In genomic region chr9:89874434-89874833, GRCm38 (mm10) we compare ENCODE assay signal across 12 mouse cellular contexts. TPM values are rescaled to one million over a fixed set of nuclear protein-coding genes. Genes with fewer than 3 reads are reported as not detected.
A peak's percentile ranks its signal among the peaks of the same experiment; 100 is the strongest.
DNase-seq lines count a peak whose midpoint lies in the region; ATAC-seq and TF ChIP-seq lines count a peak whose summit lies in the region.
"Had no signal": no experiment of that assay in that cellular context is flagged by ENCODE, and none has a peak within 500 bp of the region (broad histone marks: within the 10 kb centered on the region; RNA-seq: fewer than 3 reads in every experiment).

No protein-coding gene starts in this region.

- intact Hi-C loops in heart, postnatal 10 days (cut with DNase I) = no loop called here

- no peak for TF ChIP-seq POLR2A in myocyte (IDR thresholded peaks at IDR 0.05; ENCODE audit: insufficient read length, low read depth)

- H3K4me1 ChIP-seq in heart, embryonic 11.5 days (ENCODE audit: control insufficient read depth, insufficient read depth, low read length) = no peaks in the 10 kb centered on the region

- no peak overlapping the region for H3ac ChIP-seq in myocyte (ENCODE audit: control insufficient read depth, insufficient read length)

- H3K4me2 ChIP-seq in heart, embryonic 11.5 days = no peak overlapping the region
- peak overlapping the region; percentile 73 for H3K4me2 ChIP-seq in myocyte (ENCODE audit: low read depth)

- no peaks in the 10 kb centered on the region for H3K79me2 ChIP-seq in myocyte (ENCODE audit: control insufficient read depth, insufficient read depth)

- ATAC-seq in heart, embryonic 11.5 days (replicated peaks; ENCODE audit: insufficient number of reproducible peaks, low FRiP score, low TSS enrichment) = no peak
- ATAC-seq in CD4-positive, CD25-positive, alpha-beta regulatory T cell, adult 4 months = peak; percentile 72

- no peak overlapping the region for H3K9ac ChIP-seq in heart, embryonic 11.5 days (ENCODE audit: low read depth, low read length)

- no peaks in the 10 kb centered on the region for H3K36me3 ChIP-seq in heart, embryonic 11.5 days (ENCODE audit: control insufficient read depth, insufficient read depth, low read length)
- no peaks in the 10 kb centered on the region for H3K36me3 ChIP-seq in myocyte (ENCODE audit: control insufficient read depth, insufficient read depth)

- H3K9me3 ChIP-seq in heart, embryonic 11.5 days (replicated peaks; ENCODE audit: control insufficient read depth, low read length) = peaks cover 5% of the 10 kb centered on the region; the same call in 1 of the 2 replicates

- peak; percentile 3 to 13 for DNase-seq in heart, postnatal 10 days
- peak; percentile 37 for DNase-seq in c-Kit-positive CD71-negative TER-119-negative erythroid progenitor cells, embryonic 14.5 days (ENCODE audit: low read depth)
- DNase-seq in frontal cortex, postnatal 14 days (ENCODE audit: low spot score in 2 of 2) = no peak
- no peak for DNase-seq in layer of hippocampus, postnatal 10 days (ENCODE audit: low spot score in 2 of 2)
- no peak for DNase-seq in cerebellum, adult 8-10 months
- DNase-seq: heart, postnatal 4 days; kidney, postnatal 10 days had no signal

- H3K4me3 ChIP-seq in heart, embryonic 11.5 days (ENCODE audit: low read depth, low read length) = no peak overlapping the region
- no peak overlapping the region for H3K4me3 ChIP-seq in myocyte
- H3K4me3 ChIP-seq: megakaryocyte, embryonic 14.5 days had no signal

- peaks cover 39% of the 10 kb centered on the region for H3K27me3 ChIP-seq in heart, embryonic 11.5 days (ENCODE audit: control insufficient read depth, insufficient read depth, low read length)
- H3K27me3 ChIP-seq in myocyte (ENCODE audit: control insufficient read depth, insufficient read depth, insufficient read length) = no peaks in the 10 kb centered on the region

- no peak overlapping the region for H3K27ac ChIP-seq in heart, embryonic 11.5 days (ENCODE audit: low read depth, low read length)

- WGBS in heart, embryonic 11.5 days (ENCODE audit: insufficient replicate concordance) = 55% methylated on average over 7 of the region's 7 CpGs

TF ChIP-seq in myocyte, 11 proteins besides CTCF, POLR2A, EP300 and RAD21:
- no peak for TF ChIP-seq CEBPB (IDR thresholded peaks at IDR 0.05; ENCODE audit: insufficient read depth, poor library complexity, severe bottlenecking)
- TF ChIP-seq SRF (IDR thresholded peaks at IDR 0.05; ENCODE audit: control insufficient read depth, insufficient read length, low read depth) = no peak

RNA-seq across cellular contexts. Expression of gene Rasgrf1, which starts 35.3 kb away (rescaled TPM):
- not detected for total RNA-seq in heart, postnatal 10 days (2021)
- polyA plus RNA-seq in heart, embryonic 11.5 days (2014; fragmentation: Nextera tagmentation; extraction: Ambion mirVana) = 0.10 and 0.19 TPM in 2 replicates
- polyA plus RNA-seq in CD4-positive, CD25-positive, alpha-beta regulatory T cell, adult 4 months (2017; shearing (Covaris generic)) = under 1 TPM; 0.28 to 0.95 TPM
- not detected for polyA plus RNA-seq in myocyte (2012; fragmentation: generic; extraction: Trizol)
- total RNA-seq in layer of hippocampus, postnatal 10 days (2021) = 100 to 1,000 TPM; 153 to 156 TPM
- total RNA-seq: heart, postnatal 4 days had no signal
- polyA plus RNA-seq: embryonic facial prominence, embryonic 11.5 days had no signal

Comparison
In these comparisons a context has a peak if more than half of its experiments do, and no peak if none do; other contexts are left out.
1. DNase-seq: peak in heart, postnatal 10 days (2 of 2) and c-Kit-positive CD71-negative TER-119-negative erythroid progenitor cells, embryonic 14.5 days (single experiment); none in frontal cortex, postnatal 14 days (0 of 2), layer of hippocampus, postnatal 10 days (0 of 2) and cerebellum, adult 8-10 months (single experiment).